Mouse (Mus musculus): ENCODE results near the gene Gng11.

- TF ChIP-seq POLR2A (IDR thresholded peaks at IDR 0.05; ENCODE audit: low read depth, low read length) (no peak), CTCF (IDR thresholded peaks at IDR 0.05; ENCODE audit: extremely low read depth, insufficient read length, insufficient replicate concordance, low read depth, low read length) (no peak)
Observed at GRCm38 (mm10) chr6:3973679-3974078, 30.0 kb upstream of the Gng11 start.
